Mouse (Mus musculus) testis, adult 2 months (tissue): ENCODE data around the gene Tnnt2.

Source experiments
- CTCF ChIP-seq: fragments of 200-500 bp; IDR thresholded peaks from 2 replicates; pipeline ENCODE4 v1.5.1; 2012; ENCODE audit warnings: low read depth, mild to moderate bottlenecking, inconsistent platforms, low read length, moderate library complexity; ENCODE audit not compliant: control insufficient read depth, insufficient read depth, insufficient replicate concordance
- POLR2A ChIP-seq: fragments of 200-500 bp; IDR thresholded peaks from 2 replicates; pipeline ENCODE4 v1.6.1; 2012; ENCODE audit warnings: low read depth, mild to moderate bottlenecking, inconsistent platforms, low read length, moderate library complexity; ENCODE audit not compliant: control insufficient read depth

DNA sequence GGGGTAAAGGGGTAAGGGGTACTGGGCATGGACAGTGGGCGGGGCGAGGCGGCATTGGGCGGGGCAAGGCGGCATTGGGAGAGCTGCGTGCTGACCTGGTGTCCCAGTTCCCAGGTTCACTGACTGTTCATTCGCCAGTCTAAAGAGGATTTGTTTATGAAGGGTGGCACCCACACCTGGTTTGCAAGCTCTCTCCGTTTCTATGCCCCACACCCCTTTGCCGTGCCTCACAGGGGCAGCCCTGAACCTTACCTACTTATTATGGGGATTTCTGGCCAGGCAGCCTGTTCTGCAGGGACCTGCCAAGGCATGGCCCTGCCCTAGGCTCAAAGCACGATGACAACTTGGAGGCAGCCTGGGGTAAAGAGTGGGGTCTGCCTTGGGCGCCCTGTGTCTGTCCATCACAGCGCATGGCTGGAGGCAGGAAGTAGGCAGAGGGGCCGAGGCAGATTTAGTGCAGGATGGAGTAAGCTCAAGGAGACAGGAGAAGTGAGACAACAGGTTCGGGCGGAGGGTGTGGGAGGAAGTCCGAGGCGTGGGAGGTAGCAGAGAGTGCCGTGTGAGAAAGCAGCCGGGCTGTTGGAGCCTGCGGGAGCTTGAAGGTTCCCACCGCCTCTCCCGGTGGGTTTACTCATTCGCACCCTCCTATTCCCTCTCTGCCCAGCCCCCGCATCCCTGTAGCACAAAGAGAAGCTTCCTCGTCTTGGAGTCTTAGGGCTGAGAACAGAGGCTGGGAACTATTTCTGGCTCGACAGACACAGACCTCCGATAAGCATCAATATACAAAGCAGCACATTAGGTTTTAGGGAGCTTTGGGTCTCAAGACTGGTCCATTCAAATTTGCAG, 42.6 kb upstream of the Tnnt2 start:
- TF ChIP-seq CTCF (no peak), POLR2A (no peak)
